Mouse (Mus musculus) lung, postnatal 14 days (tissue): ENCODE measurements around the gene Igsf11.
"Not testable (repeated sequence)": the region's sequence is repeated elsewhere in the genome, so short reads cannot be mapped to it uniquely, and the experiment has no call there.

Source experiments
- DNase-seq: peaks from one replicate; pipeline ENCODE4 v3.0.0; 2021

Igsf11 gene

DNA sequence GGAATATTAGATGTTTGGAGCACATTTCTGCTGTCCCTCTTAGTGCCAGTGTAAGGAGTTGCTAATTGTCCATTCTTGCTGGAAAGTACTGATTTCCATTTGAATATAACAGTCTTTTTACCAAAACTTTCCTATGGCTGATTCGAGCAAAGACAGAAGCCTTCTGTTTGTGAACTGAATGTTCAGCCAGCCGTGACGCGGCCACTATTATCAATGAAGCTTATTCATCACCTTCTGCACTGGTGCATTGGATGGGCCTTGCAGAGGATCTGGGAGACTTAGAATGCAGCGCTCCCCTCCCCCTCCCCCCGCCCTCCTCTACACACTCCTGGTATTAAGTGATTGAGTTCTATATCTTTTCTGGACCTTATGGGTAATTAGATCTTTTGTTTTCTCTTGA, 48.8 kb downstream of the Igsf11 start:
- no peak for DNase-seq

- no peak for DNase-seq
Observed at GRCm38 (mm10) chr16:38943706-38944550, 51.5 kb downstream of the Igsf11 start.

DNA sequence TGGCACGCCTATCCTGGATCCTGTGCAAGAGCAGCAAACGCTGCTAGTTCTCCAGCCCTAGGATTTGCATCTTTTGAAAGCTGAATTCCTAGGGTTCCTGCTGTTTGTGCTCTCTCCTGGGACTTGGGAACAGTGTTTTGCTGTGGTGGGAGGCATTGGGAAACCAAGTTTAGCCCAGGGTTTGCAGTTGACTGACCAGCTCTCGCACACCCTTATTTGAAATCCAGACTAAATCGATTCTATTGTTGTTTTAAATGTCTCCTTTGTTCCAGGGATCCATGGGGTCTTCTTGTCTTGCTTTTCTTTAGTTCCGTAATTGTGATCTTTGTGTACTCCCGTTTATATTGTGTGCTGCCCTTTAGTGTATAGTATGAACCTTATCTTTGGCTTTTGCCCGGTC, 52.6 kb downstream of the Igsf11 start:
- no peak for DNase-seq

DNA sequence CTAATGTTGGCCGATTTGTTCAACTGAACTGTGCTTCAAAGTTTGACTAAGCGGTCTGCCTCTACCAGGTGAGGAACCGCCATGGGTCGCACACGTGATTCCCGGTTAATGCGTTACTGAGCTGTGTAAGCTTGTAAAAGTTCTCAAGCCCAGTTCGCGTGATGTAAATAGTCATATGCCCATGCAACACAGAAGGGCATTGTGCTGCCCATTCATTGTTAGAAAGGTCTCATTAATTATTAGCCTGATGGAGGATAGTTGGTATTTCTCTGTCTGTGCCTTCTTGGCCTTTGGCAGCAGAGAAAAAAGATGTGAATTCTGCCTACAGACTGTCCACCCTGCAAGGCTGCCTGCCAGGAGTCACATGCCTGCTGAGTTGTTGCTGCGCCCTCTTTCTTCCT, 53.1 kb downstream of the Igsf11 start:
- no peak for DNase-seq

DNA sequence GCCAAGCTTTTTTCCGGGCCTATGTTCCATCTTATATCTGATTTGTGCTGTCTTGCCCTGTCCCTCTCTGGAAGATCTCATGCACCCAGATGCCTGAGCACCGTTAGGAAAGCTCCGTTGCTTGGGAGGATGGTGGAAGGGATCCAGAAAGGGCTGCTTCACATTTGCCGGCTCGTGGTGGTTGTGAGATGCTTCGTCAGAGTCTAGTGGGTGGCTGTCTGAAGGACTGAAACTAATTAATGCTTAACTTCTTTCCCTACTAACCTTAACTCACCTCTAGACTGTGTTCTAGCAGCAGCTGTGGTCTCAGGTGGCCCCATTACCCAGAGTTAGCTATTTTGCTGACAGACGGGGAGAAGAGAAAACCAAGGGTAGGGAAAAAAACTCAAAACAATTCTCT, 54.0 kb downstream of the Igsf11 start:
- DNase-seq = no peak

DNA sequence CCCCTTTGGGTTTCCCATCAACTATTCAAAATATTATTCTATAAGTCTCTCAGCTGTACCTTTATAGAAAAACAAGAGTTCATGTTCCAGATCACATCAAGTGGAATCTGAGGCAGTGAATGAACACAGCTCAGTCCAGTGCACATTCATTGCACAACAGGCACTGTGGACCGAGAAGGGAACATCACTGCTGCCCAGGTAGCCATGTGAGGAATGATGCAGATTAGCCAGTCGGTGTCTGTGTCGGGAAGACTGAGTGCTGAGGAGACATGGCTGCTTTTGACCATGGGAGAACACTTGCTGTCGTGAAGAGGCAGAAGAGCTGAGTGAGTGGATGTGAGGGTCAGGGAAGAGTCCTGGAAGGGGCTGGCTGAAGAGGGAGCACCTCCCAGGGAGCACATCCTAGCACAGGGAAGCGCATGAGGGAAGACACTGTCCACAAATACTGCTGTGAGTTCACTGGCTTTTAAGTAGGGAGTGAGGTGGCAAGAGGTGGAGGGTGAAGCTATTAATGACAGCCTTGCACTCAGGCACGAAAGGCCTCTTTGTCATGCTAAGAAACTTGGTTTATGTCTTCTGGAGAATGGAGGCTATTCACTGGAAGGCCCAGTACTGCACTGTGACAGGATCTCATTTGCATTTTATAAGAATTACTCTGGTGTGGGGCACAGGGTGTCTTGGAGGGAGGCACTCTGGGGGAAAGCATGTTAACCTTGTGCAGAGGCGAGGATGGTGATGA, 54.8 kb downstream of the Igsf11 start:
- no peak for DNase-seq

GRCm38 (mm10) chr16:38948441-38948840, 56.0 kb downstream of the Igsf11 start:
- DNase-seq = no peak

- DNase-seq = no peak
Observed at GRCm38 (mm10) chr16:38952881-38953280, 60.4 kb downstream of the Igsf11 start.

DNA sequence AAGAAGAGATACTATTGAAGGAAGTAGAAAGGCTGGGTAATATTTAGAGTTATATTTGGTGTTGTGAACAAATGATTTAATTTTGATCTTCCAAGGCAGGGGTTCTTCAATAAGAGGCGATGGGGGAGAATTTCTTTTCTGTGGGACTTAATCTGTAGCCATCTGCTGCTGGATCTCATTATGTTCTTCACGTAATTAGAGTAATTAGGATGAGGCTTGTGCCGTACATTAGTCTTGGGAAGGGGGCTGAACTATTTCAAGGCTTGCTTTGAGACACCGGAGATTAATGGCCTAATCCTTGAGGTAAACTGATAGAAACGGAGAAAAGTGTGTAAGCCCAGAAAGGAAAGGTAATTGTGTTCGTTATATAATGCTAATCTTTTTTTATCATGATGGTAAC, 61.4 kb downstream of the Igsf11 start:
- no peak for DNase-seq

DNA sequence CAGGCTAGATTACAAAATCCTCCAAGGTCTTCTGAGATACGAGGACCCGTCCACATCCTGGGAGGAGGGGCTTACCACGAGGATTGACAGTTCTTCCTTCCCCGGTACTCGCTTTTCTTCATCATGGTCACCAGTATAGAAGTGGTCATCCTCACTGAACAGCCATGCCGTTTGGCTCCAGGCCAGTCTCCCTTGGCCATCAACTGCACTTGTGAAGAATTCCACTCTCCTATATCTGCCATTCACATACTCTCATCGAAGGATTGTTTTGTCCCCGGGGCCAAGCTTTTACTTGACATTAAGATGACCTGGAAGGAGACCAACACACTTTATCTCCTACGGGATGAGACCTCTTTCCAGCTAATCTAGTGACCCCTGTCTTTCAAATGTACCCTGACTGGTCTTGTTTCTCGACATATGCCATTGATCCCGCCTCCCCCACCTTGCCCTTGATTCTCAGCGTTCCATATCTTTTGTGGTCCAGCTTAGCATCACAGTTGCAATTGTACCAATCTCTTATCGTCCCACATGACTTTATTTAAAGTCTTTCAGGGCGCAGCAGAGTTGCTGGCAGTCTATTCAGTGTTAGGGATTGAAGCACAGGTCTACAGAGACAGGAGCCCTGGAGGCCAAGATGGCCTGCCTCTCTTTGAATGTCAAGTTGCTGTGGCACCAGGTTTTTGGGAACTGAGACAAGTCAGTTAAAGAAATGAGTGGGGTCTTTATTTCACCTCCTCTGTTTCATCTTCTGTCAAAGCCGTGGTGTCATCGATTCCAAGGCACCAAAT, 62.2 kb downstream of the Igsf11 start:
- DNase-seq = no peak

- DNase-seq = no peak
Observed at GRCm38 (mm10) chr16:38955296-38955695, 62.8 kb downstream of the Igsf11 start.

GRCm38 (mm10) chr16:38958801-38959200, 66.3 kb downstream of the Igsf11 start:
- no peak for DNase-seq

DNA sequence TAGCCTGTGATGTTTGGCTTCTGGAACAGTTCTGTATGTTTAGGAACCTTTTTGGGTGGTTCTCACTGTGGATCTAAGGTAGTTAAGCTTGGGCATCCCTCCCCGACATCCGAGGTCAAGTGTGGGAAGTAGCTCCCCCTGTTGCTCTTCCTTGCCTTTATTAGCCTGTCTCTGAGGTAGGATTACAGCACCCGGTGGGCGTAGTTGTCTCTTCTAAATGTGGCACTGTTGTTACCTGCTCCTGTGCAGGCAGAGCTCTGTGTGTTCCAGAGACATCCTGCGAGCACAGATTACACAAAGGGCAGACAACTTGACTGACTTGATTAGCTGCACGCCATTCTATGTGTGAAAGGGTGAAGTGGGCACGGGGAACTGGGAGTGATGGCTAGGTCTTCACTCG, 68.1 kb downstream of the Igsf11 start:
- DNase-seq = no peak

DNA sequence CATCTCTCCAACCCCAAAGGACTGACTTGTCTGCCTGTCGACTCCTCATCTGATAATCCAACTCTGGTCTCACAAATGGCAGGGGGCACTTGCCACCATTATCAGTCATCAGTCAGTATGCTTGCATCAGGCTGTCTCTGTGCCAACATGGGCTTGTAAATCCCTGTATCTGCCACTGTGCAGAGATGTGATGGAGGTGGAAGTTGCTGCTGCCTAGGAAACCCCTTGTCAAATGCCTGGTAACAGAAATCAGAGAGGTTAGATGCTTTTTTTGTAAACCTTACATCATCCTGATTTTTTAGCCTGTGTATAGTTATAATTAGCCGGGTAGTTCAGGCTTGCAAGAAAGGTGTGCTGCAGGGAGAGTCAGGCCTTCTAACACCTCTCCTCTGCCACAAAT, 69.4 kb downstream of the Igsf11 start:
- DNase-seq = no peak

DNA sequence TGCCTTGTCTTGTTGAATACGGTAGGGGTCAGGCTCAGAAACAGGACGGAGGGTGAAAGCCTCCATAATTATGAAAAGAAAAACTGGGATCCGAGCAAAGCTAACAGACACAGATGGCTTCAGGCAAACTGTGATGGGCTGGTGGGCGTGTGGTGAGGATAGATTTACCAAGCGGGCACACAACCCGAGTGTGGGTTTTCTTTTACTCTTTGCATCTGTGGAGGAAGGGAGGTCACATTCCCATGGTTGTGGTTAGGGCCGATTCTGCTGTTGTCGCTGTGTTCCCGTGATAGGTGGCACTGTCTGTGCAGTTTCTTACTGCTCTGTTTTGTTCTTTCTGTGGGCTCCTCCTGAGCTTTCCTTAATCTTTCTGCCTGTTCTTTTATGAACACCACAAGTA, 70.2 kb downstream of the Igsf11 start:
- no peak for DNase-seq

DNA sequence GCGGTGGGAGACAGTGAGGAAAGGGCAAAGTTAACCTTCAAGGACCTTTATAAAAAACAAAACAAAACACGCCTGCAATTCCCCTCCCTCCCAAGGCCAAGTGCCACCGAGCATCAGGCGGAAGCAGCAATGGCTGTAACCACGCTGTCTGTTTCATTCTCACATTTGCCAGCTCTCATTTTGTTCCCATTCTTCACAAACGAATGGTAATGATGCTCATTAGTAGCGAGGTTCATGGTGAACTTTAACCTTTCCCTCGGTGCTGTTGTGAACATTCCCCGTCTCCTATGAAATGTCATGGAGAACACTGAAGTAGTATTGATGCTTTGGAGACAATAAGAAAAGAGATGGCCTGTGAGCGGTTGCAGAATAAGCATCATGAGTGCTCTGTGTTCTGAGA, 74.6 kb downstream of the Igsf11 start:
- no peak for DNase-seq

- no peak for DNase-seq
Observed at GRCm38 (mm10) chr16:38976151-38976550, 83.7 kb downstream of the Igsf11 start.

DNA sequence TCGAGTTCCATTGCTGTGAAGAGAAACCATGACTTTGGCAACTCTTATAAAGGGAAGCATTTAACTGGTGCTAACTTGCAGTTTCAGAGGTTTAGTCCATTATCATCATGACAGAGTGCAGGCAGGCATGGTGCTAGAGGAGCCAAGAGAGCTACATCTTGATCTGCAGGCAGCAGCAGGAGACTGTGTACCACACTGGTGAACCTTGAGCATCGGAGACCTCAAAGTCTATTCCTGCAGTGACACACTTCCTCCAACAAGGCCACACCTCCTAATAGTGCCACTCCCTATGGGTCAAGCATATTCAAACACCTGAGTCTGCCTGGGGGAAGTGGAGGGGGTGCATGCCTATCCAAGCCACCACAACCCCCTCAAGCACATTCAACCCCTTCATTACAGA, 86.1 kb downstream of the Igsf11 start:
- no peak for DNase-seq

DNA sequence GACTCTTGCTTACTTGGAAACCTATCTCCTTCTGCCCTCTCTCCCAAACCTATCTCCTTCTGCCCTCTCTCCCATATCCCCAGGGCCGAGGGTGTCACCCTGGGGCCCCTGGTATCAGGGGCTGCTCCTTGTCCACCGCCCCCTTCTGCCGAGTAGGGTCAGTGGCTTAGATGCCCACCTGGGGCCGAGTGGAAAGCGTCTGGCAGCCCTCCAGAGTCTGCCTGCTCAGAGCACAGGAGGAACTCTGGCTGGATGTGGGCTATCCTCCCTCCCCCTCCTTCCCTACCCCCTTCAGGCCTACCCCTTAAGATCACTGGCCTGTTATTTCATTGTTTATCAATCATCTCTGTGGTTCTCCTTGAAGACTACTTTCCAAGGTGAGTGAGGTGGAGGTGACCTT, 88.1 kb downstream of the Igsf11 start:
- no peak for DNase-seq

DNA sequence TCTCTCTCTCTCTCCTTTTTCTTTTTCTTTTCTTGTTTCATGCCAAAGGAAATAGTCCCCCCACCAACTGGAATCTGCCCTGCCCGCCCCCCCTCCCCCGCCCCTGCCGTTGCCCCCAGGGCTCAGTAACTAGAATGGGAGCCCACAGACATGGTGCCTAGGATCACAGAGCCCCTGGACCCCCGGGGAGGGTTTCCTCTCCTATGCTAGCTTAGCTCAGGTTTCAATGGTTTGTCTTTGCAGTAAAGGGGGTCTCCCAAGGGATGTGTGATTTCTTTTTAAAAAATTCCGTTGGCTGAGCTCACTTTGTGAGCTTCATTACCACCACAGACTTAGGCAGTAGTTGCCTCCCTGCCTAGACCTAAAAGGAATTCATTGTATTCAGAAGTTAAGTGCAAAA, 89.6 kb downstream of the Igsf11 start:
- DNase-seq = no peak

DNA sequence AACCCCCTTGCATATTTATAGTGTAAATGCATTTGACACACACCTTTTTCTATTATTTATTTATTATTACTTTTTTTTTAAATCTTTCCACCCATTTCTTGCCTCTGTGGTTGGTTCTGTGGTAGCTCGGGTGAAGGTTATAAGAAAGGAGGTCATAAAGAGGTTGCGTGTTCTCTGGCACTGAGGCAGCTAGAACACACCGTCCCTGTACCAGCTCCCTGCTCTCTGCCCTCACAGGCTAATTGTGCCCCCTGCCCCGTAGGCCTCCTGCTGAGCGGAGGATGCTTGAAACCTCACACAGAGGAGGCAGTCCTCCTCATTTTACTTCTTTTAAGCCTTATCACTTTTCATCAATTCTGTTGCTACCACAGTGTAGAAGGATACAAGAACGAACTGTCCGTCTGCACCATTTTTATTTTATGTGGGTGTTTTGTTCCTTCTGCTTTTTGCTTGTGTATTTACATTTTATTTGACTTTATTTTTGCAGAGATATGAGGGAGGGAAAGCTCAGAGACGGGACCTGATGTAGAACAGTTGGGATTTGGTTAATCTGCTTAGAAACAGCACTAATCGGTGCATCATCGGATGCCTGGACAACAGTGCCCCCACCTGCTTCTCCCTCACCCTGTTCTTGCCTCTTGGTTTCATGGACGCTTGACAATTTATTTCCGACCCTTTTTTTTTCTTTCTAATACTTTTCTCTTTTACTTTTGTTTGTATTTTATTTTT, 90.2 kb downstream of the Igsf11 start:
- DNase-seq = no peak

GRCm38 (mm10) chr16:38983850-38984249, 91.4 kb downstream of the Igsf11 start:
- DNase-seq = not testable (repeated sequence)

DNA sequence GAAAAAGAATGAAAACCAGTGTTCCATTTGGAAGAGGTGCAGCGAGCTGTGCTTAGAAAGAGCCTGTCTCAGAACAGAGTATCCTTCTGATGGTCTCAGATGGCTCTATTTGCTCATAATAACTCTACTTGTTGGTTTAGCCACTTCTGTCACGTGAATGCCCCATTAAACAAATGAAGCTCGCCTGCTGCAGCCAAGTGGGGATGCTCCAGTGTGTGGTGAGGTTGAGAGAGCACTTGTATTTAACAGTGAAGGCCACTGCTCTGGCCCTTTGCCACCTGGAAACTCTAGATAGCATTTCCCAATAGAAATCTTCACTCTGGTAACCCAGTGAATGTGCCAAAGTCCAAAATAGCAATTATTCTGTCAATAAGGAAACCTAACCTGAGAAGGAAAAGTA, 92.9 kb downstream of the Igsf11 start:
- no peak for DNase-seq
